Mouse (Mus musculus) c-Kit-negative CD71-positive TER-119-positive erythroid progenitor cells, embryonic 14.5 days (primary cell): ENCODE results near the gene Trim62.

Experiments
- DNase-seq: peaks from one replicate; pipeline ENCODE4 v3.0.0-alpha.2; 2013; ENCODE audit warnings: low read depth, low spot score

Gene Trim62

GRCm38 (mm10) chr4:128957155-128957911 is 74.0 kb downstream of the Trim62 start:
- DNase-seq = no peak

- no peak for DNase-seq
These were observed 74.8 kb downstream of the Trim62 start for GRCm38 (mm10) chr4:128958156-128958555.

- no peak for DNase-seq
These were observed 75.5 kb downstream of the Trim62 start for GRCm38 (mm10) chr4:128958849-128959248.

GRCm38 (mm10) chr4:128959676-128960075 is 76.3 kb downstream of the Trim62 start:
- no peak for DNase-seq
